Mouse (Mus musculus) heart, embryonic 13.5 days (tissue): ENCODE results near the gene Eepd1. TPM values are rescaled to one million over a fixed set of nuclear protein-coding genes. Genes with fewer than 3 reads are reported as not detected.

Experiments used
- ATAC-seq: fragments of 200-750 bp; cut with Nextera tagmentation; 2 replicates; pipeline ENCODE4 v1.8.0; 2017; ENCODE audit warnings: moderate TSS enrichment; ENCODE audit not compliant: insufficient number of reproducible peaks, low FRiP score, low TSS enrichment; ENCODE audit errors: extremely low read depth
- H3K27ac ChIP-seq: fragments of 300-500 bp; sonication (generic); replicated peaks from 2 replicates; pipeline ENCODE4 v1.5.1; 2015; ENCODE audit warnings: moderate library complexity, mild to moderate bottlenecking, inconsistent platforms
- H3K27me3 ChIP-seq: fragments of 300-500 bp; sonication (generic); replicated peaks from 2 replicates; pipeline ENCODE4 v1.6.1; 2015; ENCODE audit warnings: mild to moderate bottlenecking, inconsistent platforms
- H3K36me3 ChIP-seq: fragments of 300-500 bp; sonication (generic); 2 replicates; pipeline ENCODE4 v1.6.1; 2015; ENCODE audit warnings: mild to moderate bottlenecking, inconsistent platforms
- H3K4me1 ChIP-seq: fragments of 300-500 bp; sonication (generic); 2 replicates; pipeline ENCODE4 v1.6.1; 2015; ENCODE audit warnings: inconsistent platforms
- H3K4me2 ChIP-seq: fragments of 300-500 bp; sonication (generic); 2 replicates; pipeline ENCODE4 v1.6.1; 2015; ENCODE audit warnings: inconsistent platforms, mild to moderate bottlenecking, moderate library complexity
- H3K4me3 ChIP-seq: fragments of 300-500 bp; sonication (generic); 2 replicates; pipeline ENCODE4 v1.5.1; 2015; ENCODE audit warnings: moderate library complexity, mild to moderate bottlenecking, inconsistent platforms
- H3K9ac ChIP-seq: fragments of 300-500 bp; sonication (generic); 2 replicates; pipeline ENCODE4 v1.6.1; 2015; ENCODE audit warnings: inconsistent platforms, mild to moderate bottlenecking, moderate library complexity
- H3K9me3 ChIP-seq: fragments of 300-500 bp; sonication (generic); 2 replicates; pipeline ENCODE4 v1.6.1; 2016; ENCODE audit warnings: inconsistent platforms
- WGBS: fragments of 180-500 bp; shearing (Covaris S2); methylation state at CpG from one replicate; pipeline ENCODE4 v1.1.7; 2015; ENCODE audit warnings: mixed read lengths; 5-methylcytosine and 5-hydroxymethylcytosine counted together
- polyA plus RNA-seq: library from polyadenylated mRNA; unstranded; fragments of >200 nt; fragmentation: Nextera tagmentation; extraction: Ambion mirVana; gene quantifications from 2 replicates; pipeline ENCODE4 v1.2.1, GENCODE M21; 2015

Eepd1 gene
- polyA plus RNA-seq, 1 experiment from 2014 or later = 21.4 TPM

GRCm38 (mm10) chr9:25489221-25489960 lies 8.0 kb downstream of the Eepd1 start:
- H3K4me1 ChIP-seq = peaks cover 77% of the 10 kb centered on the region
- H3K9ac ChIP-seq = peak overlapping the region; percentile 37
- no peaks in the 10 kb centered on the region for H3K27me3 ChIP-seq
- ATAC-seq = no peak
- H3K4me2 ChIP-seq = no peak overlapping the region
- peak overlapping the region; percentile 39; the same call in 1 of the 2 replicates for H3K27ac ChIP-seq
- 52% methylated on average over 7 of the region's 7 CpGs for WGBS
- H3K9me3 ChIP-seq = no peaks in the 10 kb centered on the region
- no peak overlapping the region for H3K4me3 ChIP-seq
- 0 out of 2 replicates have a peak, but pooled peaks cover 13% of the 10 kb centered on the region for H3K36me3 ChIP-seq

GRCm38 (mm10) chr9:25490278-25491145 lies 9.2 kb downstream of the Eepd1 start:
- no peaks in the 10 kb centered on the region for H3K27me3 ChIP-seq
- H3K9me3 ChIP-seq = no peaks in the 10 kb centered on the region
- H3K27ac ChIP-seq = no peak overlapping the region; the same call in 1 of the 2 replicates
- peaks cover 17% of the 10 kb centered on the region; the same call in 1 of the 2 replicates for H3K36me3 ChIP-seq
- WGBS = 60% methylated on average over 13 of the region's 13 CpGs
- H3K4me3 ChIP-seq = no peak overlapping the region
- H3K9ac ChIP-seq = no peak overlapping the region
- H3K4me2 ChIP-seq = no peak overlapping the region
- H3K4me1 ChIP-seq = peaks cover 65% of the 10 kb centered on the region
- ATAC-seq = no peak

GRCm38 (mm10) chr9:25493918-25494317 lies 12.6 kb downstream of the Eepd1 start:
- no peak; the same call in 1 of the 2 replicates for ATAC-seq
- Histone ChIP-seq H3K27me3 (no peaks in the 10 kb centered on the region), H3K4me3 (no peak overlapping the region), H3K27ac (peak overlapping the region; percentile 53; the same call in 1 of the 2 replicates), H3K4me2 (no peak overlapping the region), H3K9me3 (no peaks in the 10 kb centered on the region), H3K9ac (no peak overlapping the region), H3K4me1 (peaks cover 36% of the 10 kb centered on the region), H3K36me3 (peaks cover 15% of the 10 kb centered on the region)
- WGBS = 67% methylated on average over 5 of the region's 5 CpGs

GRCm38 (mm10) chr9:25495601-25496000 lies 14.3 kb downstream of the Eepd1 start:
- Histone ChIP-seq H3K4me3 (no peak overlapping the region), H3K36me3 (peaks cover 11% of the 10 kb centered on the region), H3K9me3 (no peaks in the 10 kb centered on the region), H3K4me1 (peaks cover 34% of the 10 kb centered on the region), H3K9ac (no peak overlapping the region), H3K27me3 (no peaks in the 10 kb centered on the region), H3K4me2 (no peak overlapping the region), H3K27ac (no peak overlapping the region)
- ATAC-seq = no peak
- WGBS = 87% methylated on average over 10 of the region's 10 CpGs

GRCm38 (mm10) chr9:25496196-25496595 lies 14.8 kb downstream of the Eepd1 start:
- H3K4me3 ChIP-seq = no peak overlapping the region
- peaks cover 11% of the 10 kb centered on the region for H3K36me3 ChIP-seq
- H3K4me1 ChIP-seq = peaks cover 38% of the 10 kb centered on the region
- no peak for ATAC-seq
- H3K9me3 ChIP-seq = no peaks in the 10 kb centered on the region
- H3K9ac ChIP-seq = no peak overlapping the region
- no peaks in the 10 kb centered on the region for H3K27me3 ChIP-seq
- 85% methylated on average over 4 of the region's 4 CpGs for WGBS
- no peak overlapping the region for H3K4me2 ChIP-seq
- no peak overlapping the region for H3K27ac ChIP-seq

- Histone ChIP-seq H3K9me3 (no peaks in the 10 kb centered on the region), H3K27ac (no peak overlapping the region), H3K4me2 (no peak overlapping the region), H3K4me3 (no peak overlapping the region), H3K36me3 (peaks cover 11% of the 10 kb centered on the region), H3K4me1 (peaks cover 40% of the 10 kb centered on the region), H3K27me3 (no peaks in the 10 kb centered on the region), H3K9ac (no peak overlapping the region)
- no peak for ATAC-seq
- WGBS = 86% methylated on average over 2 of the region's 2 CpGs
Observed at GRCm38 (mm10) chr9:25496703-25497102, 15.4 kb downstream of the Eepd1 start.

GRCm38 (mm10) chr9:25498770-25499169 lies 17.4 kb downstream of the Eepd1 start:
- 16% methylated on average over 4 of the region's 4 CpGs for WGBS
- Histone ChIP-seq H3K27ac (0 out of 2 replicates have a peak overlapping the region, but pooled peaks have one; percentile 28), H3K36me3 (peaks cover 11% of the 10 kb centered on the region), H3K27me3 (no peaks in the 10 kb centered on the region), H3K9me3 (no peaks in the 10 kb centered on the region), H3K4me3 (no peak overlapping the region), H3K4me2 (no peak overlapping the region), H3K4me1 (peaks cover 37% of the 10 kb centered on the region), H3K9ac (peak overlapping the region; percentile 40; the same call in 1 of the 2 replicates)
- no peak for ATAC-seq

- H3K36me3 ChIP-seq = peaks cover 11% of the 10 kb centered on the region
- no peak for ATAC-seq
- H3K27ac ChIP-seq = 0 out of 2 replicates have a peak overlapping the region, but pooled peaks have one; percentile 43
- H3K4me1 ChIP-seq = peaks cover 37% of the 10 kb centered on the region
- H3K9ac ChIP-seq = no peak overlapping the region
- H3K27me3 ChIP-seq = no peaks in the 10 kb centered on the region
- no peak overlapping the region for H3K4me2 ChIP-seq
- no peak overlapping the region for H3K4me3 ChIP-seq
- 39% methylated on average over 3 of the region's 3 CpGs for WGBS
- no peaks in the 10 kb centered on the region for H3K9me3 ChIP-seq
Observed at GRCm38 (mm10) chr9:25499306-25499705, 18.0 kb downstream of the Eepd1 start.

GRCm38 (mm10) chr9:25500031-25500430 lies 18.7 kb downstream of the Eepd1 start:
- Histone ChIP-seq H3K36me3 (peaks cover 9% of the 10 kb centered on the region), H3K4me2 (no peak overlapping the region), H3K9ac (no peak overlapping the region), H3K27ac (peak overlapping the region; percentile 43; the same call in 1 of the 2 replicates), H3K4me3 (no peak overlapping the region), H3K4me1 (peaks cover 43% of the 10 kb centered on the region), H3K27me3 (no peaks in the 10 kb centered on the region), H3K9me3 (no peaks in the 10 kb centered on the region)
- 62% methylated on average over 2 of the region's 2 CpGs for WGBS
- no peak for ATAC-seq

- Histone ChIP-seq H3K36me3 (no peaks in the 10 kb centered on the region), H3K27me3 (no peaks in the 10 kb centered on the region), H3K9ac (no peak overlapping the region), H3K4me1 (peaks cover 68% of the 10 kb centered on the region), H3K4me2 (no peak overlapping the region), H3K27ac (no peak overlapping the region), H3K9me3 (no peaks in the 10 kb centered on the region), H3K4me3 (no peak overlapping the region)
- ATAC-seq = no peak
- 89% methylated on average over 3 of the region's 3 CpGs for whole genome bisulfite sequencing
Observed at GRCm38 (mm10) chr9:25508825-25509224, 27.5 kb downstream of the Eepd1 start.

- Histone ChIP-seq H3K4me1 (peaks cover 67% of the 10 kb centered on the region), H3K4me3 (no peak overlapping the region), H3K4me2 (no peak overlapping the region), H3K27ac (no peak overlapping the region), H3K9me3 (no peaks in the 10 kb centered on the region), H3K36me3 (no peaks in the 10 kb centered on the region), H3K9ac (no peak overlapping the region), H3K27me3 (no peaks in the 10 kb centered on the region)
- ATAC-seq = no peak
- WGBS = 55% methylated on average over 11 of the region's 11 CpGs
Observed at GRCm38 (mm10) chr9:25510572-25510971, 29.2 kb downstream of the Eepd1 start.
